Mouse (Mus musculus): ENCODE measurements around the gene Adh4. TPM values are rescaled to one million over a fixed set of nuclear protein-coding genes. Genes with fewer than 3 reads are reported as not detected.
A peak's percentile ranks its signal among the peaks of the same experiment; 100 is the strongest.
"Not testable (repeated sequence)": the region's sequence is repeated elsewhere in the genome, so short reads cannot be mapped to it uniquely, and the experiment has no call there.

Adh4 gene
- polyA plus RNA-seq, 1 experiment from 2014 or later, result not detected

GRCm38 (mm10) chr3:138454234-138454633, 39.0 kb downstream of the Adh4 start:
- H3K27ac ChIP-seq (ENCODE audit: low read depth), result no peak overlapping the region
- H3K36me3 ChIP-seq (ENCODE audit: control insufficient read depth, insufficient read depth, low read length), result peaks cover 94% of the 10 kb centered on the region
- H3K4me1 ChIP-seq (replicated peaks; ENCODE audit: control insufficient read depth, insufficient read depth, low read length), result no peaks in the 10 kb centered on the region
- ATAC-seq (replicated peaks; ENCODE audit: low FRiP score, low TSS enrichment, low read depth), result no peak
- no peak overlapping the region for H3K4me3 ChIP-seq (ENCODE audit: low read depth, low read length)
- no peak overlapping the region for H3K4me2 ChIP-seq (ENCODE audit: low read length)
- no peak overlapping the region for H3K9ac ChIP-seq (ENCODE audit: low read length)
- H3K27me3 ChIP-seq (replicated peaks; ENCODE audit: control insufficient read depth, insufficient read depth, low read length), result no peaks in the 10 kb centered on the region
- WGBS, result 94% methylated on average over 1 of the region's 1 CpGs
- no peaks in the 10 kb centered on the region for H3K9me3 ChIP-seq (ENCODE audit: control insufficient read depth, low read length)
- DNase-seq (ENCODE audit: low spot score), result no peak

- H3K27ac ChIP-seq (ENCODE audit: low read depth), result no peak overlapping the region
- H3K4me1 ChIP-seq (replicated peaks; ENCODE audit: control insufficient read depth, insufficient read depth, low read length), result no peaks in the 10 kb centered on the region
- 92% methylated on average over 13 of the region's 13 CpGs for WGBS
- no peak for ATAC-seq (replicated peaks; ENCODE audit: low FRiP score, low TSS enrichment, low read depth)
- H3K9me3 ChIP-seq (ENCODE audit: control insufficient read depth, low read length), result no peaks in the 10 kb centered on the region
- DNase-seq (ENCODE audit: low spot score), result no peak
- no peak overlapping the region for H3K9ac ChIP-seq (ENCODE audit: low read length)
- no peak overlapping the region for H3K4me3 ChIP-seq (ENCODE audit: low read depth, low read length)
- no peak overlapping the region for H3K4me2 ChIP-seq (ENCODE audit: low read length)
- H3K36me3 ChIP-seq (ENCODE audit: control insufficient read depth, insufficient read depth, low read length), result peaks cover 94% of the 10 kb centered on the region
- H3K27me3 ChIP-seq (replicated peaks; ENCODE audit: control insufficient read depth, insufficient read depth, low read length), result no peaks in the 10 kb centered on the region
Measured at GRCm38 (mm10) chr3:138454711-138455435, 39.6 kb downstream of the Adh4 start.

- Histone ChIP-seq H3K27ac (ENCODE audit: low read depth) (no peak overlapping the region), H3K9me3 (ENCODE audit: control insufficient read depth, low read length) (no peaks in the 10 kb centered on the region), H3K36me3 (ENCODE audit: control insufficient read depth, insufficient read depth, low read length) (peaks cover 92% of the 10 kb centered on the region), H3K4me3 (ENCODE audit: low read depth, low read length) (no peak overlapping the region), H3K9ac (ENCODE audit: low read length) (no peak overlapping the region), H3K4me1 (replicated peaks; ENCODE audit: control insufficient read depth, insufficient read depth, low read length) (no peaks in the 10 kb centered on the region), H3K4me2 (ENCODE audit: low read length) (no peak overlapping the region), H3K27me3 (replicated peaks; ENCODE audit: control insufficient read depth, insufficient read depth, low read length) (no peaks in the 10 kb centered on the region)
- DNase-seq (ENCODE audit: low spot score), result no peak
- WGBS, result 98% methylated on average over 3 of the region's 3 CpGs
- no peak for ATAC-seq (replicated peaks; ENCODE audit: low FRiP score, low TSS enrichment, low read depth)
Measured at GRCm38 (mm10) chr3:138458441-138458840, 43.2 kb downstream of the Adh4 start.

GRCm38 (mm10) chr3:138460260-138460659, 45.0 kb downstream of the Adh4 start:
- no peak for DNase-seq (ENCODE audit: low spot score)
- H3K4me1 ChIP-seq (replicated peaks; ENCODE audit: control insufficient read depth, insufficient read depth, low read length), result no peaks in the 10 kb centered on the region
- no peak overlapping the region for H3K9ac ChIP-seq (ENCODE audit: low read length)
- no peak overlapping the region for H3K27ac ChIP-seq (ENCODE audit: low read depth)
- H3K4me3 ChIP-seq (ENCODE audit: low read depth, low read length), result no peak overlapping the region
- peaks cover 94% of the 10 kb centered on the region for H3K36me3 ChIP-seq (ENCODE audit: control insufficient read depth, insufficient read depth, low read length)
- H3K4me2 ChIP-seq (ENCODE audit: low read length), result no peak overlapping the region
- no peaks in the 10 kb centered on the region for H3K9me3 ChIP-seq (ENCODE audit: control insufficient read depth, low read length)
- ATAC-seq (replicated peaks; ENCODE audit: low FRiP score, low TSS enrichment, low read depth), result no peak
- WGBS, result 88% methylated on average over 13 of the region's 13 CpGs
- no peaks in the 10 kb centered on the region for H3K27me3 ChIP-seq (replicated peaks; ENCODE audit: control insufficient read depth, insufficient read depth, low read length)

- H3K36me3 ChIP-seq (ENCODE audit: control insufficient read depth, insufficient read depth, low read length), result peaks cover 94% of the 10 kb centered on the region
- DNase-seq (ENCODE audit: low spot score) (no peak), ATAC-seq (replicated peaks; ENCODE audit: low FRiP score, low TSS enrichment, low read depth) (no peak)
- no peaks in the 10 kb centered on the region for H3K27me3 ChIP-seq (replicated peaks; ENCODE audit: control insufficient read depth, insufficient read depth, low read length)
- H3K9me3 ChIP-seq (ENCODE audit: control insufficient read depth, low read length), result no peaks in the 10 kb centered on the region
- no peak overlapping the region for H3K9ac ChIP-seq (ENCODE audit: low read length)
- no peaks in the 10 kb centered on the region for H3K4me1 ChIP-seq (replicated peaks; ENCODE audit: control insufficient read depth, insufficient read depth, low read length)
- no peak overlapping the region for H3K4me3 ChIP-seq (ENCODE audit: low read depth, low read length)
- no peak overlapping the region for H3K27ac ChIP-seq (ENCODE audit: low read depth)
- H3K4me2 ChIP-seq (ENCODE audit: low read length), result no peak overlapping the region
- WGBS, result 94% methylated on average over 3 of the region's 3 CpGs
Measured at GRCm38 (mm10) chr3:138461832-138462231, 46.6 kb downstream of the Adh4 start.

- Histone ChIP-seq H3K27ac (ENCODE audit: low read depth) (no peak overlapping the region), H3K4me3 (ENCODE audit: low read depth, low read length) (no peak overlapping the region), H3K9ac (ENCODE audit: low read length) (no peak overlapping the region), H3K4me2 (ENCODE audit: low read length) (no peak overlapping the region), H3K27me3 (replicated peaks; ENCODE audit: control insufficient read depth, insufficient read depth, low read length) (no peaks in the 10 kb centered on the region), H3K4me1 (replicated peaks; ENCODE audit: control insufficient read depth, insufficient read depth, low read length) (no peaks in the 10 kb centered on the region), H3K36me3 (ENCODE audit: control insufficient read depth, insufficient read depth, low read length) (peaks cover 95% of the 10 kb centered on the region), H3K9me3 (ENCODE audit: control insufficient read depth, low read length) (no peaks in the 10 kb centered on the region)
- 57% methylated on average over 2 of the region's 2 CpGs for WGBS
- ATAC-seq (replicated peaks; ENCODE audit: low FRiP score, low TSS enrichment, low read depth), result no peak
- peak; percentile 61 for DNase-seq (ENCODE audit: low spot score)
Measured at GRCm38 (mm10) chr3:138463137-138463536, 47.9 kb downstream of the Adh4 start.

GRCm38 (mm10) chr3:138463807-138464206, 48.5 kb downstream of the Adh4 start:
- Histone ChIP-seq H3K27ac (ENCODE audit: low read depth) (no peak overlapping the region), H3K36me3 (ENCODE audit: control insufficient read depth, insufficient read depth, low read length) (peaks cover 95% of the 10 kb centered on the region), H3K9ac (ENCODE audit: low read length) (no peak overlapping the region), H3K9me3 (ENCODE audit: control insufficient read depth, low read length) (no peaks in the 10 kb centered on the region), H3K27me3 (replicated peaks; ENCODE audit: control insufficient read depth, insufficient read depth, low read length) (no peaks in the 10 kb centered on the region), H3K4me2 (ENCODE audit: low read length) (no peak overlapping the region), H3K4me3 (ENCODE audit: low read depth, low read length) (no peak overlapping the region), H3K4me1 (replicated peaks; ENCODE audit: control insufficient read depth, insufficient read depth, low read length) (no peaks in the 10 kb centered on the region)
- DNase-seq (ENCODE audit: low spot score), result no peak
- ATAC-seq (replicated peaks; ENCODE audit: low FRiP score, low TSS enrichment, low read depth), result no peak
- WGBS, result 82% methylated on average over 6 of the region's 6 CpGs

- DNase-seq (ENCODE audit: low spot score) (no peak), ATAC-seq (replicated peaks; ENCODE audit: low FRiP score, low TSS enrichment, low read depth) (no peak)
- Histone ChIP-seq H3K9ac (ENCODE audit: low read length) (no peak overlapping the region), H3K9me3 (ENCODE audit: control insufficient read depth, low read length) (no peaks in the 10 kb centered on the region), H3K36me3 (ENCODE audit: control insufficient read depth, insufficient read depth, low read length) (peaks cover 94% of the 10 kb centered on the region), H3K4me2 (ENCODE audit: low read length) (no peak overlapping the region), H3K27me3 (replicated peaks; ENCODE audit: control insufficient read depth, insufficient read depth, low read length) (no peaks in the 10 kb centered on the region), H3K27ac (ENCODE audit: low read depth) (no peak overlapping the region), H3K4me3 (ENCODE audit: low read depth, low read length) (no peak overlapping the region), H3K4me1 (replicated peaks; ENCODE audit: control insufficient read depth, insufficient read depth, low read length) (no peaks in the 10 kb centered on the region)
- WGBS, result 76% methylated on average over 16 of the region's 16 CpGs
Measured at GRCm38 (mm10) chr3:138464573-138465147, 49.4 kb downstream of the Adh4 start.

- not testable (repeated sequence) for DNase-seq (ENCODE audit: low spot score); H3K27me3 ChIP-seq (replicated peaks; ENCODE audit: control insufficient read depth, insufficient read depth, low read length); H3K27ac ChIP-seq (ENCODE audit: low read depth); ATAC-seq (replicated peaks; ENCODE audit: low FRiP score, low TSS enrichment, low read depth); H3K4me1 ChIP-seq (replicated peaks; ENCODE audit: control insufficient read depth, insufficient read depth, low read length); H3K4me3 ChIP-seq (ENCODE audit: low read depth, low read length); H3K9ac ChIP-seq (ENCODE audit: low read length); H3K9me3 ChIP-seq (ENCODE audit: control insufficient read depth, low read length); H3K4me2 ChIP-seq (ENCODE audit: low read length)
- WGBS, result 91% methylated on average over 1 of the region's 1 CpGs
- peaks cover 92% of the 10 kb centered on the region for H3K36me3 ChIP-seq (ENCODE audit: control insufficient read depth, insufficient read depth, low read length)
Measured at GRCm38 (mm10) chr3:138466656-138467055, 51.4 kb downstream of the Adh4 start.

All from intestine, embryonic 14.5 days (tissue).